Mouse (Mus musculus): ENCODE results near the gene Tspan15. TPM values are rescaled to one million over a fixed set of nuclear protein-coding genes. Genes with fewer than 3 reads are reported as not detected.

Tspan15 gene
- polyA plus RNA-seq, 1 experiment from 2014 or later = 21.1 TPM

- Histone ChIP-seq H3K36me3 (replicated peaks) (no peaks in the 10 kb centered on the region), H3K27ac (no peak overlapping the region), H3K4me2 (no peak overlapping the region), H3K27me3 (replicated peaks) (peaks cover 26% of the 10 kb centered on the region; the same call in 1 of the 2 replicates), H3K9ac (no peak overlapping the region), H3K4me1 (no peaks in the 10 kb centered on the region), H3K9me3 (no peaks in the 10 kb centered on the region), H3K4me3 (no peak overlapping the region)
- ATAC-seq (replicated peaks) = no peak
- 51% methylated on average over 3 of the region's 3 CpGs for WGBS
Measured at GRCm38 (mm10) chr10:62181701-62182100, 49.4 kb downstream of the Tspan15 start.

DNA sequence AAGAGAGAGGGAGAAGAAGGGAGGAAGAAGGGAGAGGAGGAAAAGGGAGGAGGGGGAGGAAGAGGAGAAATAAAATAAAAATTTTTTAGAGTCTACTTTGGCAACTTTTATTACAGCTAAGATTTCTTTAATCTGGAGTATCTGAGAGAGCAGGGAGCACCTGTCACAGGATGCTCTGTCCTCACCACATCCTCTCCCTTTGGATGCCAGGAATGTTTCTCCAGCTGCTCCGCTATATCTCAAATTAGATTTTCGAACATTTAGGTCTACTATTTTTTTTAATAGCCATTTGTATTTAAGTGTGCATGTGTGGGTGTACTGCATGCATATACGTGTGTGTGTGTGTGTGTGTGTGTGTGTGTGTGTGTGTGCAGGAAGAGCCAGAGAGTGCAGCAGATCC lies 51.1 kb downstream of the Tspan15 start:
- Histone ChIP-seq H3K4me2 (no peak overlapping the region), H3K27ac (no peak overlapping the region), H3K4me1 (peaks cover 1% of the 10 kb centered on the region; the same call in 1 of the 2 replicates), H3K27me3 (replicated peaks) (peaks cover 24% of the 10 kb centered on the region; the same call in 1 of the 2 replicates), H3K36me3 (replicated peaks) (no peaks in the 10 kb centered on the region), H3K9ac (no peak overlapping the region), H3K9me3 (no peaks in the 10 kb centered on the region), H3K4me3 (no peak overlapping the region)
- no peak for ATAC-seq (replicated peaks)
- 89% methylated on average over 3 of the region's 3 CpGs for WGBS

DNA sequence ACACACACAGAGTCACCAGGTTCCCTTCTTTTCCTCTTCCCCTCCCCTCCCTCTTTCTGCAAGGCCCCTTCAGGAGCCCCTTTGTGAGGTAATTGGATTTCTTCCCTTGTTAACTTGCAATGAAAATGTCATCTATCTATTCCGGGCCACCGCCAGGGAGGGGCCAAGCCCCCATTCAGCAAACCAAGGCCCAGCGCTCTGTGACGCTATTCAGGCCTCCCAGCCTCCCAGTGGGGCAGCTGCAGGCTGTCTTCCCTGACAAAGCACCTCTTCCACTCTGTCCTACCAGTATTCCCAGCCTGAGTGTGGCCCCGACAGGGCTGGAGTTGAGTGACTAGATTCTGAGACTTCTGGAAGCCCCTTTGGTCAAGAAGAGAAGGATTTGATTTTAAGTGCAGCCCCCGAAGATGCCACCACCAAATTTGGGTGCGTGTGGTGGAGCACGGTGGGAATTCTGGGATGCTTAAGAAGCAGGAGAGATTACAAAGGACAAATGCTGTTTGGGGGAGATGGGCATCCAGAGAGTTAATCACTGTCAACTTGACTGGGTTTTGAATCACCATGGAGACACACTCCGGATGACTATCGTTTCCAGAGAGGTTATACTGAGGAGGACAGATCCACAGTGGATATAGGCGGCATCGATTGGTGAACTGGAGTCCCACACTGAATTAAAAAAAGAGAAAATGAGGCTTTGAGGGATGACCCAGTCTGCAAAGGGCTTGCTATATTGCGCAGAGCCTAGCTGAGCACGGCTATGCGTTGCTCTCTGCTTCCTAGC lies 56.3 kb downstream of the Tspan15 start:
- peaks cover 18% of the 10 kb centered on the region for H3K4me1 ChIP-seq
- H3K9me3 ChIP-seq = no peaks in the 10 kb centered on the region
- WGBS = 17% methylated on average over 15 of the region's 15 CpGs
- H3K27ac ChIP-seq = no peak overlapping the region
- no peak overlapping the region for H3K9ac ChIP-seq
- H3K4me3 ChIP-seq = no peak overlapping the region
- no peak overlapping the region for H3K4me2 ChIP-seq
- peaks cover 14% of the 10 kb centered on the region; the same call in 1 of the 2 replicates for H3K27me3 ChIP-seq (replicated peaks)
- no peaks in the 10 kb centered on the region for H3K36me3 ChIP-seq (replicated peaks)
- ATAC-seq (replicated peaks) = peak; percentile 45; the same call in 1 of the 2 replicates

DNA sequence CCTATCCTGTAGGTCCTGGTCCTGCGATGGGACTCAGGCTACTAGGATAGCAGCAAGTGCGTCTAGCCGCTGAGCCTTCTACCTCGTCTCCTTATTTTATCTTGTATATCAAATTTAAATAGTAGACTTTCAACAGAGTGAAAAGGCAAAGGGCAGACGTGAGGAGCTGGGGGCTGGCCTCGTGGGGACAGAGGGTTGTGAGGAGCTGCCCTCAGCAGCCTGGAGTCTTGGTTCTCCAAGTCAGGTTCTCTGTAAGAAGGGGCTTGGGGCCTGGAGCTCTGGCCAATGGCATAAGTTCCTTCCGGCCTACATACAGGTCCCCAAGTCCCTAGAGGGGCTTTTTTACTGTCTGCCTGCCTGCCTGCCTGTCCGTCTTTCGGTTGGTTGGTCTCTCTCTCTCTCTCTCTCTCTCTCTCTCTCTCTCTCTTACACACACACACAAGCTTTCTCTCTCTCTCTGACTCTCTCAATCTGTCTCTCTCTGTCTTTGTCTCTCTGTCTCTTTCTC lies 57.1 kb downstream of the Tspan15 start:
- no peak overlapping the region for H3K27ac ChIP-seq
- no peaks in the 10 kb centered on the region for H3K36me3 ChIP-seq (replicated peaks)
- no peak for ATAC-seq (replicated peaks)
- H3K4me2 ChIP-seq = no peak overlapping the region
- H3K9ac ChIP-seq = no peak overlapping the region
- no peak overlapping the region for H3K4me3 ChIP-seq
- 16% methylated on average over 9 of the region's 9 CpGs for WGBS
- H3K9me3 ChIP-seq = no peaks in the 10 kb centered on the region
- peaks cover 14% of the 10 kb centered on the region; the same call in 1 of the 2 replicates for H3K27me3 ChIP-seq (replicated peaks)
- peaks cover 18% of the 10 kb centered on the region for H3K4me1 ChIP-seq

DNA sequence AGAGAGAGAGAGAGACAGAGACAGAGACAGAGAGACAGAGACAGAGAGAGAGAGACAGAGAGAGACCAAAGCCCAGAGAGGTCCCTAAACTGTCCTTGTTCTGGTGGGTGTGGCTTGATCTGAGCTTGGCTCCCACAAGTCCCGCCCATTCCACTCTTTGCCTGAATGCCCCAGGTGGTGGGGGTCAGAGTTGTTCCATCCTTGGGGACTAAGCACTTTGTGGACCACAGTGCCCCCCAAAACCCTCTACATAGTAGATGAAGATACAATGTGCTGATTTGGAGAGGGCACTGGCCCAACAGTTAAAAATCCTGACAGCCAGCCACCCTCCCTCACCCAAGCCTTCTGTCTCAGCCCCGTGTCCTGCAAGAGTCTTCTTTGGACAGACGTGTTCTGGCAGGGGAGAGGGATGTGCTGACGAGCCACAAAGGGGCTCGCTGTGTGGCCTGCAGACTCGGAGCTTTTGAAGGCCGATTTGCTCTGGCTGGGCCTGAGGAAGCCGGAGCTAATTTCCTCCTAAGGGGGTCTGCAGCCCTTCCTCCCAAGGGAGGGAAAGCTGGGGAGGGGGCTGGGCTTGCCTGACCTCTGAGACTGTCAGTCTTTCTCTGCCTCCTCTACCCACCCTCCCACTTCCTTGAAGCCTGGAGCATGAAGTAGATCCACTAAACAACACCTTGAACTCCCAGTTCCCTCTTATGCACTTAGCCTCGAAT lies 58.1 kb downstream of the Tspan15 start:
- 6% methylated on average over 9 of the region's 9 CpGs for WGBS
- Histone ChIP-seq H3K27me3 (replicated peaks) (peaks cover 14% of the 10 kb centered on the region; the same call in 1 of the 2 replicates), H3K36me3 (replicated peaks) (no peaks in the 10 kb centered on the region), H3K4me3 (no peak overlapping the region), H3K27ac (no peak overlapping the region), H3K9me3 (no peaks in the 10 kb centered on the region), H3K9ac (no peak overlapping the region), H3K4me1 (peaks cover 18% of the 10 kb centered on the region), H3K4me2 (no peak overlapping the region)
- 0 out of 2 replicates have a peak, but pooled peaks have one; percentile 56 for ATAC-seq (replicated peaks)

DNA sequence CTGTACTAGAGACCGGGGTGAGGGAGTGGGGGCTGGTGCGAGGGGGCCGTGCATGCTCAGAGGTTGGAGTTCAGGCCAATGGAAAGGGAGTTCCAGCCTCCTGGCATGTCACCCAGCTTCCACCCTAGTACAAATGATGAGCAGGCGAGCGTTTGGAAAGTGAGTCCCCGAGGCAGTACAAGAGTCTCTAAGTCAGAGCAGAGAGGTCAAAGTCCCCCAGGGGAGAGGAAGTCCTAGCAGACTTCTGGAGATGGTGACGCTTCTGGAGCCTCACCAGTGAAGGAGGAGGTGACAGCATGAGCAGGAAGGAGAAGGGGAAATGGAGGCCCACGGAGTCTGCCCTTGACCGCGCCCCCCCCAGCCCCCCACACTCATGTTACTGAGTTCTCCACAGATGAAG lies 68.6 kb downstream of the Tspan15 start:
- no peak overlapping the region for H3K4me2 ChIP-seq
- no peak for ATAC-seq (replicated peaks)
- 57% methylated on average over 10 of the region's 10 CpGs for WGBS
- H3K9ac ChIP-seq = no peak overlapping the region
- H3K4me1 ChIP-seq = no peaks in the 10 kb centered on the region
- H3K27me3 ChIP-seq (replicated peaks) = no peaks in the 10 kb centered on the region
- no peak overlapping the region for H3K27ac ChIP-seq
- no peaks in the 10 kb centered on the region for H3K9me3 ChIP-seq
- H3K4me3 ChIP-seq = no peak overlapping the region
- no peaks in the 10 kb centered on the region for H3K36me3 ChIP-seq (replicated peaks)

- no peaks in the 10 kb centered on the region for H3K4me1 ChIP-seq
- no peak for ATAC-seq (replicated peaks)
- no peak overlapping the region for H3K27ac ChIP-seq
- no peaks in the 10 kb centered on the region for H3K9me3 ChIP-seq
- H3K9ac ChIP-seq = no peak overlapping the region
- no peaks in the 10 kb centered on the region; the same call in none of the 2 replicates for H3K27me3 ChIP-seq (replicated peaks)
- 7% methylated on average over 7 of the region's 7 CpGs for WGBS
- H3K36me3 ChIP-seq (replicated peaks) = no peaks in the 10 kb centered on the region
- H3K4me2 ChIP-seq = no peak overlapping the region
- H3K4me3 ChIP-seq = no peak overlapping the region
Measured at GRCm38 (mm10) chr10:62149929-62150328, 81.1 kb downstream of the Tspan15 start.

- WGBS = 41% methylated on average over 12 of the region's 12 CpGs
- no peak overlapping the region for H3K9ac ChIP-seq
- H3K27me3 ChIP-seq (replicated peaks) = no peaks in the 10 kb centered on the region; the same call in none of the 2 replicates
- no peaks in the 10 kb centered on the region for H3K36me3 ChIP-seq (replicated peaks)
- no peak overlapping the region for H3K4me3 ChIP-seq
- H3K9me3 ChIP-seq = no peaks in the 10 kb centered on the region
- H3K4me2 ChIP-seq = no peak overlapping the region
- H3K4me1 ChIP-seq = no peaks in the 10 kb centered on the region
- no peak for ATAC-seq (replicated peaks)
- no peak overlapping the region for H3K27ac ChIP-seq
Measured at GRCm38 (mm10) chr10:62147466-62148248, 83.4 kb downstream of the Tspan15 start.

DNA sequence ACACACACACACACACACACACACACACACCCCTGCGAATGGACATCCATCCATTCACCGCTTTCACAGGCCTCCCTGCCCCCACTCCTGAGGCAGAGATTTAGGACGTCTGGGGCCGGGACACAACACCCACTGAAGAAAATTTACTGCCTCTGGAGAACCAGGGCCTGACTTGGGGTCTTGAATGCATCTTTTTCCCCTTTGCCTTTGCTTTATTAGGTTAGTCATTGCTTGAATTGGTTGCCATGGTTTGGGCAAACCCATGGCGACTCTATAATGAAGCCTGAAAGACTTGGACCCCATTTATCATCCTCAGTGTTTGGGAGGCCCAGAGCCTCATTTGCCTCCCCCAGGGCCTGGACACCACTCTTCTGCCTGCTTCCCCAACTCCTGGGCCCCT lies 85.1 kb downstream of the Tspan15 start:
- H3K27me3 ChIP-seq (replicated peaks) = peaks cover 4% of the 10 kb centered on the region; the same call in 1 of the 2 replicates
- H3K4me1 ChIP-seq = no peaks in the 10 kb centered on the region
- H3K4me2 ChIP-seq = no peak overlapping the region
- H3K4me3 ChIP-seq = no peak overlapping the region
- ATAC-seq (replicated peaks) = no peak
- no peaks in the 10 kb centered on the region for H3K9me3 ChIP-seq
- H3K27ac ChIP-seq = no peak overlapping the region
- no peak overlapping the region for H3K9ac ChIP-seq
- no peaks in the 10 kb centered on the region for H3K36me3 ChIP-seq (replicated peaks)
- WGBS = 52% methylated on average over 5 of the region's 5 CpGs

- Histone ChIP-seq H3K27me3 (replicated peaks) (0 out of 2 replicates have a peak, but pooled peaks cover 5% of the 10 kb centered on the region), H3K4me1 (no peaks in the 10 kb centered on the region), H3K9me3 (no peaks in the 10 kb centered on the region), H3K4me3 (no peak within 1 kb of the TSS), H3K36me3 (replicated peaks) (no peaks in the 10 kb centered on the region), H3K4me2 (no peak within 1 kb of the TSS), H3K27ac (no peak within 1 kb of the TSS), H3K9ac (no peak within 1 kb of the TSS)
- no peak for ATAC-seq (replicated peaks)
- 68% methylated on average over 8 of the region's 8 CpGs for WGBS
Measured at GRCm38 (mm10) chr10:62143820-62144219, 87.2 kb downstream of the Tspan15 start, which contains the start of gene Fam241b. Gene Fam241b (minus strand): TSS chr10:62143920.

GRCm38 (mm10) chr10:62138040-62138439 lies 93.0 kb downstream of the Tspan15 start:
- Histone ChIP-seq H3K9me3 (no peaks in the 10 kb centered on the region), H3K9ac (no peak overlapping the region), H3K4me1 (peaks cover 12% of the 10 kb centered on the region), H3K36me3 (replicated peaks) (no peaks in the 10 kb centered on the region), H3K4me3 (no peak overlapping the region), H3K4me2 (no peak overlapping the region), H3K27me3 (replicated peaks) (peaks cover 48% of the 10 kb centered on the region), H3K27ac (no peak overlapping the region)
- ATAC-seq (replicated peaks) = no peak
- 18% methylated on average over 3 of the region's 3 CpGs for WGBS

DNA sequence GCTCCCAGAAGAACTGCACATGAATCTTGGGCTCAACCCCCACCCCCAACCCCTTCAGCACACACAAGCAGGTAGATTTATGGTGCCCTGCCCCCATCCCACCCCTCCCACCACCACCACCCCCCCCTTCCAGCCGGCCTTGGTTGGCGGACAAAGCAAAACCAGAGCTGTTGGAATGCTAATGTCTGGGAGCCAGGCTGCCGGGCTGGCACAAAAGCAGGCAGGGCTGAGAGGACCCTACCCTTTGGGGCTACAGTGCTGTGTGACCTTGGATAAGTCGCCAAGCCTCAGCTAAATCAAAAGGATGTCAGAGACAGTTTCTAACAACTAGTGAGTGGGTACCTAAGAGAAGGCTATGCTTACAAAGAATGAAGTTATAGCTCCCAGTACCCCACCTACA lies 93.9 kb downstream of the Tspan15 start:
- Histone ChIP-seq H3K4me3 (no peak overlapping the region), H3K9ac (no peak overlapping the region), H3K27me3 (replicated peaks) (peaks cover 57% of the 10 kb centered on the region), H3K27ac (no peak overlapping the region), H3K4me1 (peaks cover 18% of the 10 kb centered on the region), H3K4me2 (no peak overlapping the region), H3K9me3 (no peaks in the 10 kb centered on the region), H3K36me3 (replicated peaks) (no peaks in the 10 kb centered on the region)
- WGBS = 4% methylated on average over 4 of the region's 4 CpGs
- ATAC-seq (replicated peaks) = no peak
